Comparison of ENCODE assay signal across 8 mouse cellular contexts in the genomic region with DNA sequence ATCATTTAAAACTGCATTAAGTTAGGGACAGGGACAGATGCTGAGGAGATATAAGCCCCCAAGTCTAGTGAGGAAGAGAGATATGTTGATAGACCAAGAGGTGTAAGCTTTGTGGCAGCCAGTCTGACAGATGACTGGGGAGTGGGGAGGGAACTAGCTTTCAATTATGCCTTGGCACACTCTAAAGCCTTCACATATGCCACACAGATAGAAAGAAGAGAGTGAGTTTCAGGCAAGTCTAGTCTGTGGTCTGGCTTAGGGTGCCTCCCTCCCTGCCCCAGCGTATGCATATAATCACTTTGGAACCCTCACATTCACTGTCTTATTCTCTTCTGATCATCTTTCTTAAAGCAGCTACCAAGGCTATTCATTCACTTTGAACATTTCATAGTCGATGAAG. TPM values are rescaled to one million over a fixed set of nuclear protein-coding genes. Genes with fewer than 3 reads are reported as not detected.
A peak's percentile ranks its signal among the peaks of the same experiment; 100 is the strongest.
DNase-seq lines count a peak whose midpoint lies in the region; ATAC-seq and TF ChIP-seq lines count a peak whose summit lies in the region.

No protein-coding gene starts in this region.

- peak overlapping the region; percentile 56 for H3K4me2 ChIP-seq in forebrain, embryonic 14.5 days (ENCODE audit: low read length)
- H3K4me2 ChIP-seq in liver, embryonic 15.5 days = peak overlapping the region; percentile 78

- H3K36me3 ChIP-seq in heart, embryonic 10.5 days = peaks cover 11% of the 10 kb centered on the region
- H3K36me3 ChIP-seq in ES-Bruce4 (ENCODE audit: control insufficient read depth, insufficient read depth, low read length, poor library complexity, severe bottlenecking) = 0 out of 2 replicates have a peak, but pooled peaks cover 2% of the 10 kb centered on the region
- H3K36me3 ChIP-seq in forebrain, embryonic 14.5 days (ENCODE audit: control insufficient read depth, insufficient read depth, low read length) = no peaks in the 10 kb centered on the region
- peaks cover 11% of the 10 kb centered on the region for H3K36me3 ChIP-seq in liver, embryonic 15.5 days (replicated peaks)

- TF ChIP-seq EP300 in ES-Bruce4 (IDR thresholded peaks at IDR 0.05; ENCODE audit: insufficient read depth, low read depth, low read length) = no peak

- no peak for TF ChIP-seq CTCF in ES-Bruce4 (IDR thresholded peaks at IDR 0.05; ENCODE audit: low read depth, low read length)

- peak overlapping the region; percentile 57 for H3K4me3 ChIP-seq in heart, embryonic 10.5 days
- H3K4me3 ChIP-seq in ES-Bruce4 (ENCODE audit: low read depth, low read length) = peak overlapping the region; percentile 59
- peak overlapping the region; percentile 26 for H3K4me3 ChIP-seq in forebrain, embryonic 14.5 days (ENCODE audit: low read depth, low read length)
- H3K4me3 ChIP-seq in liver, embryonic 15.5 days (replicated peaks) = peak overlapping the region; percentile 53

- TF ChIP-seq POLR2A in ES-Bruce4 (IDR thresholded peaks at IDR 0.05; ENCODE audit: insufficient read depth, low read length) = no peak

- WGBS in heart, embryonic 10.5 days = 16% methylated on average over 2 of the region's 2 CpGs
- WGBS in forebrain, embryonic 14.5 days = 16% methylated on average over 2 of the region's 2 CpGs
- WGBS in liver, embryonic 15.5 days (ENCODE audit: insufficient replicate concordance) = 21% methylated on average over 2 of the region's 2 CpGs

- H3K27ac ChIP-seq in heart, embryonic 10.5 days = no peak overlapping the region
- no peak overlapping the region for H3K27ac ChIP-seq in ES-Bruce4 (ENCODE audit: insufficient read depth, low read length)
- H3K27ac ChIP-seq in forebrain, embryonic 14.5 days (ENCODE audit: low read depth, low read length) = 0 out of 2 replicates have a peak overlapping the region, but pooled peaks have one; percentile 22
- peak overlapping the region; percentile 19; the same call in 1 of the 2 replicates for H3K27ac ChIP-seq in liver, embryonic 15.5 days (replicated peaks)

- DNase-seq in heart, embryonic 10.5 days (ENCODE audit: low spot score) = no peak
- DNase-seq in heart, adult 18-20 months = no peak
- DNase-seq in forebrain, embryonic 14.5 days (ENCODE audit: low spot score) = peak; percentile 64
- DNase-seq in urinary bladder, postnatal 4 days (ENCODE audit: low spot score in 2 of 2) = no peak
- no peak for DNase-seq in urinary bladder, postnatal 10 days (ENCODE audit: low spot score)
- no peak for DNase-seq in adrenal gland, adult 18-20 months (ENCODE audit: low spot score in 2 of 2)

- ATAC-seq in forebrain, embryonic 14.5 days = peak; percentile 79
- peak; percentile 51; the same call in 1 of the 2 replicates for ATAC-seq in liver, embryonic 15.5 days (ENCODE audit: insufficient read depth)

- no peak overlapping the region for H3K9ac ChIP-seq in ES-Bruce4 (ENCODE audit: low read depth, poor library complexity, severe bottlenecking)
- H3K9ac ChIP-seq in forebrain, embryonic 14.5 days (ENCODE audit: low read length) = peak overlapping the region; percentile 32
- H3K9ac ChIP-seq in liver, embryonic 15.5 days = 0 out of 2 replicates have a peak overlapping the region, but pooled peaks have one; percentile 8

- H3K27me3 ChIP-seq in heart, embryonic 10.5 days (ENCODE audit: insufficient read depth, poor library complexity, severe bottlenecking) = no peaks in the 10 kb centered on the region
- no peaks in the 10 kb centered on the region for H3K27me3 ChIP-seq in ES-Bruce4 (ENCODE audit: control insufficient read depth, insufficient read depth, low read length, poor library complexity, severe bottlenecking)
- no peaks in the 10 kb centered on the region for H3K27me3 ChIP-seq in forebrain, embryonic 14.5 days (replicated peaks; ENCODE audit: control insufficient read depth, insufficient read depth, low read length)
- no peaks in the 10 kb centered on the region; the same call in 1 of the 2 replicates for H3K27me3 ChIP-seq in liver, embryonic 15.5 days

- H3K4me1 ChIP-seq in heart, embryonic 10.5 days = peaks cover 7% of the 10 kb centered on the region; the same call in 1 of the 2 replicates
- no peaks in the 10 kb centered on the region for H3K4me1 ChIP-seq in ES-Bruce4 (ENCODE audit: control insufficient read depth, insufficient read depth, low read length)
- peaks cover 5% of the 10 kb centered on the region; the same call in 1 of the 2 replicates for H3K4me1 ChIP-seq in forebrain, embryonic 14.5 days (ENCODE audit: control insufficient read depth, insufficient read depth, low read length)
- peaks cover 17% of the 10 kb centered on the region for H3K4me1 ChIP-seq in liver, embryonic 15.5 days (replicated peaks)

- no peaks in the 10 kb centered on the region for H3K9me3 ChIP-seq in heart, embryonic 10.5 days
- H3K9me3 ChIP-seq in ES-Bruce4 (replicated peaks; ENCODE audit: control insufficient read depth, insufficient read depth, low read length, poor library complexity, severe bottlenecking) = no peaks in the 10 kb centered on the region
- no peaks in the 10 kb centered on the region for H3K9me3 ChIP-seq in forebrain, embryonic 14.5 days (replicated peaks; ENCODE audit: control insufficient read depth, low read length)
- H3K9me3 ChIP-seq in liver, embryonic 15.5 days (replicated peaks) = no peaks in the 10 kb centered on the region

RNA-seq across cellular contexts. Expression of gene Cfap70, which starts 0.7 kb away (rescaled TPM):
- 0.15 and 0.39 TPM in 2 replicates for polyA plus RNA-seq in heart, embryonic 10.5 days (2016; fragmentation: Nextera tagmentation; extraction: Ambion mirVana)
- under 1 TPM in 1 of 2 experiments, not detected in 1; 0.69 TPM for total RNA-seq in heart, adult 18-20 months (2021)
- 0.50 and 2.1 TPM in 2 replicates for polyA plus RNA-seq in ES-Bruce4 (2011; ENCODE audit: insufficient read depth, insufficient read length, low read depth, missing spikeins)
- 0.98 and 2.7 TPM in 2 replicates for polyA plus RNA-seq in forebrain, embryonic 14.5 days (2014; fragmentation: Nextera tagmentation; extraction: Ambion mirVana)
- not detected in 2 replicates for polyA plus RNA-seq in liver, embryonic 15.5 days (2015; fragmentation: Nextera tagmentation; extraction: Ambion mirVana)
- total RNA-seq in adrenal gland, adult 18-20 months (2021) = 1 to 10 TPM in 1 of 2 experiments, under 1 TPM in 1; 0.96 to 1.1 TPM

RNA-seq across cellular contexts. Expression of gene Anxa7, which starts 28.6 kb away (rescaled TPM):
- 36.6 and 38.5 TPM in 2 replicates for polyA plus RNA-seq in heart, embryonic 10.5 days (2016; fragmentation: Nextera tagmentation; extraction: Ambion mirVana)
- total RNA-seq in heart, adult 18-20 months (2021) = 10 to 100 TPM; 51.3 to 54.3 TPM
- 117 and 121 TPM in 2 replicates for polyA plus RNA-seq in ES-Bruce4 (2011; ENCODE audit: insufficient read depth, insufficient read length, low read depth, missing spikeins)
- polyA plus RNA-seq in forebrain, embryonic 14.5 days (2014; fragmentation: Nextera tagmentation; extraction: Ambion mirVana) = 12.3 and 14.8 TPM in 2 replicates
- polyA plus RNA-seq in liver, embryonic 15.5 days (2015; fragmentation: Nextera tagmentation; extraction: Ambion mirVana) = 41.2 and 41.5 TPM in 2 replicates
- 100 to 1,000 TPM; 101 to 116 TPM for total RNA-seq in adrenal gland, adult 18-20 months (2021)

RNA-seq across cellular contexts. Expression of gene Mss51, which starts 45.4 kb away (rescaled TPM):
- polyA plus RNA-seq in heart, embryonic 10.5 days (2016; fragmentation: Nextera tagmentation; extraction: Ambion mirVana) = 0.64 and 0.65 TPM in 2 replicates
- under 1 TPM; 0.36 to 0.42 TPM for total RNA-seq in heart, adult 18-20 months (2021)
- polyA plus RNA-seq in ES-Bruce4 (2011; ENCODE audit: insufficient read depth, insufficient read length, low read depth, missing spikeins) = 3.2 and 3.8 TPM in 2 replicates
- 0.20 and 0.30 TPM in 2 replicates for polyA plus RNA-seq in forebrain, embryonic 14.5 days (2014; fragmentation: Nextera tagmentation; extraction: Ambion mirVana)
- 0.44 and 0.48 TPM in 2 replicates for polyA plus RNA-seq in liver, embryonic 15.5 days (2015; fragmentation: Nextera tagmentation; extraction: Ambion mirVana)
- total RNA-seq in adrenal gland, adult 18-20 months (2021) = under 1 TPM; 0.60 to 0.70 TPM

RNA-seq across cellular contexts. Expression of gene Mrps16, which starts 57.9 kb away (rescaled TPM):
- 95.0 and 108 TPM in 2 replicates for polyA plus RNA-seq in heart, embryonic 10.5 days (2016; fragmentation: Nextera tagmentation; extraction: Ambion mirVana)
- total RNA-seq in heart, adult 18-20 months (2021) = 10 to 100 TPM; 72.8 to 84.4 TPM
- 55.7 and 69.6 TPM in 2 replicates for polyA plus RNA-seq in ES-Bruce4 (2011; ENCODE audit: insufficient read depth, insufficient read length, low read depth, missing spikeins)
- polyA plus RNA-seq in forebrain, embryonic 14.5 days (2014; fragmentation: Nextera tagmentation; extraction: Ambion mirVana) = 68.4 and 72.3 TPM in 2 replicates
- polyA plus RNA-seq in liver, embryonic 15.5 days (2015; fragmentation: Nextera tagmentation; extraction: Ambion mirVana) = 42.7 and 48.3 TPM in 2 replicates
- total RNA-seq in adrenal gland, adult 18-20 months (2021) = 10 to 100 TPM; 61.3 to 67.1 TPM

Comparison
In these comparisons a context has a peak if more than half of its experiments do, and no peak if none do; other contexts are left out.
1. H3K27ac ChIP-seq: peak in forebrain, embryonic 14.5 days (single experiment) and liver, embryonic 15.5 days (single experiment); none in heart, embryonic 10.5 days (single experiment) and ES-Bruce4 (single experiment).
2. Peak in every context shown above with its lines, with median percentiles within 50 percentile points of each other: H3K4me3 ChIP-seq.